Mouse (Mus musculus): ENCODE results near the gene Dcp1a. TPM values are rescaled to one million over a fixed set of nuclear protein-coding genes. Genes with fewer than 3 reads are reported as not detected.

The Dcp1a gene
- polyA plus RNA-seq, 2 experiments: 6.2 to 12.5 TPM

GRCm38 (mm10) chr14:30572253-30572652, 92.9 kb downstream of the Dcp1a start:
- DNase-seq (ENCODE audit: low read depth in 3 of 3, low spot score in 3 of 3) (no peak), ATAC-seq (ENCODE audit: insufficient read depth) (no peak)
- H3K4me2 ChIP-seq (ENCODE audit: low read depth): no peak overlapping the region
- H3K9me3 ChIP-seq (ENCODE audit: control insufficient read depth, low read length): no peaks in the 10 kb centered on the region
- no peaks in the 10 kb centered on the region for H3K27me3 ChIP-seq (ENCODE audit: control insufficient read depth, insufficient read depth, low read length)
- TF ChIP-seq EP300 (IDR thresholded peaks at IDR 0.05; ENCODE audit: low read depth): no peak
- no peak for TF ChIP-seq CTCF (IDR thresholded peaks at IDR 0.05; ENCODE audit: low read depth)
- WGBS (ENCODE audit: insufficient replicate concordance): 82% methylated on average over 10 of the region's 10 CpGs
- H3K27ac ChIP-seq: no peak overlapping the region
- peaks cover 67% of the 10 kb centered on the region for H3K36me3 ChIP-seq (replicated peaks; ENCODE audit: control insufficient read depth, insufficient read depth, low read depth)
- H3K4me3 ChIP-seq (ENCODE audit: insufficient read depth in 1 of 2, low read depth in 2 of 2, low read length in 2 of 2): no peak overlapping the region
- no peak overlapping the region for H3K9ac ChIP-seq (replicated peaks)
- peaks cover 5 to 10% of the 10 kb centered on the region in 2 experiments; a peak in 3 of 4 replicates for H3K4me1 ChIP-seq (replicated peaks; ENCODE audit: control insufficient read depth in 2 of 2, insufficient read depth in 2 of 2, low read length in 1 of 2)

- no peak for ATAC-seq (ENCODE audit: insufficient read depth)
- Histone ChIP-seq H3K9me3 (ENCODE audit: control insufficient read depth, low read length) (no peaks in the 10 kb centered on the region), H3K4me2 (ENCODE audit: low read depth) (no peak overlapping the region), H3K36me3 (replicated peaks; ENCODE audit: control insufficient read depth, insufficient read depth, low read depth) (peaks cover 58% of the 10 kb centered on the region), H3K9ac (replicated peaks) (no peak overlapping the region), H3K27ac (no peak overlapping the region), H3K4me1 (replicated peaks; ENCODE audit: control insufficient read depth in 2 of 2, insufficient read depth in 2 of 2, low read length in 1 of 2) (peaks cover 11 to 17% of the 10 kb centered on the region in 2 experiments), H3K4me3 (ENCODE audit: insufficient read depth in 1 of 2, low read depth in 2 of 2, low read length in 2 of 2) (no peak overlapping the region), H3K27me3 (ENCODE audit: control insufficient read depth, insufficient read depth, low read length) (no peaks in the 10 kb centered on the region)
- DNase-seq (ENCODE audit: low read depth in 3 of 3, low spot score in 3 of 3): no peak
- TF ChIP-seq EP300 (IDR thresholded peaks at IDR 0.05; ENCODE audit: low read depth) (no peak), CTCF (IDR thresholded peaks at IDR 0.05; ENCODE audit: low read depth) (no peak)
- 80% methylated on average over 8 of the region's 8 CpGs for WGBS (ENCODE audit: insufficient replicate concordance)
Observed at GRCm38 (mm10) chr14:30573235-30573634, 93.9 kb downstream of the Dcp1a start.

GRCm38 (mm10) chr14:30573983-30574584, 94.7 kb downstream of the Dcp1a start:
- Histone ChIP-seq H3K9ac (replicated peaks) (no peak overlapping the region), H3K27me3 (ENCODE audit: control insufficient read depth, insufficient read depth, low read length) (no peaks in the 10 kb centered on the region), H3K9me3 (ENCODE audit: control insufficient read depth, low read length) (no peaks in the 10 kb centered on the region), H3K4me2 (ENCODE audit: low read depth) (no peak overlapping the region), H3K4me1 (replicated peaks; ENCODE audit: control insufficient read depth in 2 of 2, insufficient read depth in 2 of 2, low read length in 1 of 2) (peaks cover 11 to 17% of the 10 kb centered on the region in 2 experiments), H3K4me3 (ENCODE audit: insufficient read depth in 1 of 2, low read depth in 2 of 2, low read length in 2 of 2) (no peak overlapping the region), H3K36me3 (replicated peaks; ENCODE audit: control insufficient read depth, insufficient read depth, low read depth) (peaks cover 49% of the 10 kb centered on the region), H3K27ac (no peak overlapping the region)
- 56% methylated on average over 6 of the region's 6 CpGs for WGBS (ENCODE audit: insufficient replicate concordance)
- TF ChIP-seq CTCF (IDR thresholded peaks at IDR 0.05; ENCODE audit: low read depth) (peak; percentile 93), EP300 (IDR thresholded peaks at IDR 0.05; ENCODE audit: low read depth) (no peak)
- DNase-seq (ENCODE audit: low read depth in 3 of 3, low spot score in 3 of 3) (peak; percentile 60 to 62 (median 61)), ATAC-seq (ENCODE audit: insufficient read depth) (peak; percentile 27; the same call in 1 of the 2 replicates)

GRCm38 (mm10) chr14:30575791-30576190, 96.5 kb downstream of the Dcp1a start:
- TF ChIP-seq EP300 (IDR thresholded peaks at IDR 0.05; ENCODE audit: low read depth): no peak
- no peak for TF ChIP-seq CTCF (IDR thresholded peaks at IDR 0.05; ENCODE audit: low read depth)
- Histone ChIP-seq H3K4me2 (ENCODE audit: low read depth) (no peak overlapping the region), H3K27me3 (ENCODE audit: control insufficient read depth, insufficient read depth, low read length) (no peaks in the 10 kb centered on the region), H3K9me3 (ENCODE audit: control insufficient read depth, low read length) (no peaks in the 10 kb centered on the region), H3K9ac (replicated peaks) (no peak overlapping the region; the same call in 1 of the 2 replicates), H3K4me1 (replicated peaks; ENCODE audit: control insufficient read depth in 2 of 2, insufficient read depth in 2 of 2, low read length in 1 of 2) (peaks cover 11 to 17% of the 10 kb centered on the region in 2 experiments), H3K27ac (peak overlapping the region; percentile 38), H3K4me3 (ENCODE audit: insufficient read depth in 1 of 2, low read depth in 2 of 2, low read length in 2 of 2) (no peak overlapping the region), H3K36me3 (replicated peaks; ENCODE audit: control insufficient read depth, insufficient read depth, low read depth) (peaks cover 32% of the 10 kb centered on the region)
- ATAC-seq (ENCODE audit: insufficient read depth): no peak
- DNase-seq (ENCODE audit: low read depth in 3 of 3, low spot score in 3 of 3): no peak
- WGBS (ENCODE audit: insufficient replicate concordance): 65% methylated on average over 7 of the region's 7 CpGs

- ATAC-seq (ENCODE audit: insufficient read depth): no peak
- Histone ChIP-seq H3K27me3 (ENCODE audit: control insufficient read depth, insufficient read depth, low read length) (no peaks in the 10 kb centered on the region), H3K4me2 (ENCODE audit: low read depth) (0 out of 2 replicates have a peak overlapping the region, but pooled peaks have one; percentile 15), H3K4me3 (ENCODE audit: insufficient read depth in 1 of 2, low read depth in 2 of 2, low read length in 2 of 2) (no peak overlapping the region), H3K36me3 (replicated peaks; ENCODE audit: control insufficient read depth, insufficient read depth, low read depth) (peaks cover 28% of the 10 kb centered on the region), H3K9ac (replicated peaks) (no peak overlapping the region; the same call in 1 of the 2 replicates), H3K4me1 (replicated peaks; ENCODE audit: control insufficient read depth in 2 of 2, insufficient read depth in 2 of 2, low read length in 1 of 2) (peaks cover 11 to 17% of the 10 kb centered on the region in 2 experiments), H3K9me3 (ENCODE audit: control insufficient read depth, low read length) (no peaks in the 10 kb centered on the region), H3K27ac (peak overlapping the region; percentile 44)
- no peak for TF ChIP-seq CTCF (IDR thresholded peaks at IDR 0.05; ENCODE audit: low read depth)
- TF ChIP-seq EP300 (IDR thresholded peaks at IDR 0.05; ENCODE audit: low read depth): no peak
- DNase-seq (ENCODE audit: low read depth in 3 of 3, low spot score in 3 of 3): no peak
- WGBS (ENCODE audit: insufficient replicate concordance): 39% methylated on average over 5 of the region's 5 CpGs
Observed at GRCm38 (mm10) chr14:30576260-30576659, 96.9 kb downstream of the Dcp1a start.

Small RNAs within 50 kb of the gene (microRNA-seq; reads per million reads assigned to microRNA genes)
- 7.6 reads per million, percentile 15 among the genes with 10 or more reads in this experiment for gene Mir3076

Other genes starting within 250 kb of the Dcp1a start
- 0.15 and 0.17 TPM in 2 replicates for gene Cacna1d, start 11.9 kb downstream of the Dcp1a start, polyA plus RNA-seq (2012; rRNA removed)
- gene Cacna1d, start 11.9 kb downstream of the Dcp1a start, polyA plus RNA-seq (2014; fragmentation: Nextera tagmentation; extraction: Ambion mirVana): 0.17 TPM in 1 of 2 replicates, not detected in the other
- gene Tkt, start 68.8 kb downstream of the Dcp1a start, polyA plus RNA-seq (2012; rRNA removed): 132 and 153 TPM in 2 replicates
- gene Tkt, start 68.8 kb downstream of the Dcp1a start, polyA plus RNA-seq (2014; fragmentation: Nextera tagmentation; extraction: Ambion mirVana): 86.7 and 98.4 TPM in 2 replicates
- 15.5 and 18.7 TPM in 2 replicates for gene Prkcd, start 146.7 kb downstream of the Dcp1a start, polyA plus RNA-seq (2012; rRNA removed)
- gene Prkcd, start 146.7 kb downstream of the Dcp1a start, polyA plus RNA-seq (2014; fragmentation: Nextera tagmentation; extraction: Ambion mirVana): 11.4 and 12.5 TPM in 2 replicates
- gene Rft1, start 174.8 kb downstream of the Dcp1a start, polyA plus RNA-seq (2012; rRNA removed): 3.0 and 3.4 TPM in 2 replicates
- 2.8 and 2.9 TPM in 2 replicates for gene Rft1, start 174.8 kb downstream of the Dcp1a start, polyA plus RNA-seq (2014; fragmentation: Nextera tagmentation; extraction: Ambion mirVana)
- 2.0 and 3.9 TPM in 2 replicates for gene Sfmbt1, start 235.3 kb downstream of the Dcp1a start, polyA plus RNA-seq (2012; rRNA removed)
- gene Sfmbt1, start 235.3 kb downstream of the Dcp1a start, polyA plus RNA-seq (2014; fragmentation: Nextera tagmentation; extraction: Ambion mirVana): 11.9 and 13.0 TPM in 2 replicates

All from liver, embryonic 14.5 days (tissue).